Mouse (Mus musculus) layer of hippocampus, postnatal 14 days (tissue): ENCODE measurements at regions not wholly inside any gene's neighbourhood (a gene's known extent, or its start where the extent isn't known, plus 50 kb on each side); places are given as distances from the start of the nearest gene placed in this dataset.

Source experiments
- DNase-seq, 2 experiments: peaks; one replicate each; pipeline ENCODE4 v3.0.0; 2021 to 2022; ENCODE audit warnings: low spot score in 2 of 2, mixed read lengths in 1 of 2

DNA sequence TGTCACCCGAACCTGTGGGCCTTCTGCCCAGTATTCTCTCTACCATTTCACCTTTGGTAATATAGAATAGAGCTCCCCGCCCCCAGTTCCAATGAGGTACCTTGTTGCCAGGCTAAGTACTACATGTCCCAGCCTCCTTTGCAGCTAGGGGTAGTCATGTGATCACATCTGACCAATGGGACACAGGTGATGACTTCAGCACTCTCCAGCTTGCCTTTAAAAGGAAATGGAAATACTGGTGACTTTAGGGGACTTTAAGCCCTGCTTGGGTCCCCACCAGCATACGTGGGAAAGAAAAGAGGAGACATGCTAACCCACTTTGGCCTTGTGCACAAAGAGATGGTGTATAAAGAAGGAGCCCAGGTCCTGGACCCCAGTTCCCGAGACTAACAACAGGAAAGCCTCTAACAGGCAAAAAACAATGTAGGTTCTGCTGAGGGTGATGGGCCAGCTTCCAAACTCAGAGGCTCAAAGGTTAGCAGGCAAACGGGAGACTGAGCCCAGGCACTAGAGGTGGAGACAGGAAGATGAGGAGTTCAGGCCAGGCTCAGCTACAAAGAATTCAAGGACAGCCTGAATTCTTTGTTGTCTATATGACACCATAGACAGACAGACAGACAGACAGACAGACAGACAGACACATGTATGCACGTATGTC is 103.5 kb downstream of the 1700001O22Rik start:
- peak in 1 of 2 experiments; percentile 89 for DNase-seq

GRCm38 (mm10) chr2:30698758-30699535 is 104.1 kb downstream of the Cstad start:
- no peak for DNase-seq

- no peak for DNase-seq
Observed at GRCm38 (mm10) chr2:30697851-30698250, 103.0 kb downstream of the Cstad start.

DNA sequence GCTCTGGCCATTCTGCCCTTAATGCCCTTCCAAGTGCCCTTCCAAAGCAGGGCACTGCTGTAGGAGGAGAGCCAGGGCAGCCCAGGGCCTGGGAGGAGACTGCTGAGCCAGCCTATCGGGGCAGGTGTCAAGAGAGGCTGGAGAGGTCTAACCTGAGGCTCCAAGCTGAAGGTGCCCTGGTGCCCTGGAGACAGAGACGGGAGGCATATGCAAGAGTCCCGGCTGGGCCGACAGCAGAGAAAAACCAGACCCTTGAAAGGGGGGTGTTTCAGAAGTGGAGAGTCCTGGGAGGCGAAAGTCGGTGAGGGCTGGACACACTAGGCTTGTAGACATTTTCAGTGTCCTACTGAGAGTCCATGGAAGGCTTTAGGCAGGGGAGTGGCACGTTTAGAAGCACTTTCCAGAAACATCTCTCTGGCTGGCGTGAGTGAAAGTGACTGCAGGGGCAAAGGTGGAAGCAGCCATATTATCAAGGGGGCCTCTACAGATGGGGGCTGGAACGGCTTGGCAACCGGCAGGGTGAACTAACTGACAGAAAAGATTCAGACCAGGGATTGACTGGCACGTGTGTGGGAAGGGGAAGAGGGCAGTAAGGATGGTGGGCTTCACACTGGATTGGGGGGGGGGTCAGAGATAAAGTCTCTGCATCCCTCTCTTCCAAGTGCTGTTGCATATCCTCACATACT is 101.1 kb downstream of the Cstad start:
- no peak for DNase-seq

DNA sequence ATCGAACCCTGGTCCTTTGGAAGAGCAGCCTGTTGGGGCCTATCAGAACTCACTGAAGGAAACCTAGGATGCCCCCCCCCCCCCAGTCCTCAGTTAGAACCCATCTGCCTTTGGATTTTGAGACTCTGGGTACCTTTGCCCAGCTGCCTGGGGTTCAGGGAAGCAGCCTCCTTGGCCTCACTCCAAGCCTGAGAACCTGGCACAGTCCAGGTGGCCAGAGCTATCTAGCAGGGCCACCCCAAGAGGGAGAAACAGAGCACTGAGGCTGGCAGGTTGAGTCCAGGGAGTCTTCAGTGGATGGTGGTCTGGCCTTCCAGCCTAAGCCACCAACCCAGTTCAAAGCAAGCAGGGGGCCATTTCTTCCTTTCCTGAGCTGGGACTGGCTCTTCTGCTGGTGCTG is 100.2 kb downstream of the Cstad start:
- no peak for DNase-seq

GRCm38 (mm10) chr2:30693206-30694035 is 98.6 kb downstream of the Cstad start:
- DNase-seq = peak; percentile 81 to 83

- peak in 1 of 2 experiments; percentile 72 for DNase-seq
Observed at GRCm38 (mm10) chr2:30692561-30693205, 97.8 kb downstream of the Cstad start.

DNA sequence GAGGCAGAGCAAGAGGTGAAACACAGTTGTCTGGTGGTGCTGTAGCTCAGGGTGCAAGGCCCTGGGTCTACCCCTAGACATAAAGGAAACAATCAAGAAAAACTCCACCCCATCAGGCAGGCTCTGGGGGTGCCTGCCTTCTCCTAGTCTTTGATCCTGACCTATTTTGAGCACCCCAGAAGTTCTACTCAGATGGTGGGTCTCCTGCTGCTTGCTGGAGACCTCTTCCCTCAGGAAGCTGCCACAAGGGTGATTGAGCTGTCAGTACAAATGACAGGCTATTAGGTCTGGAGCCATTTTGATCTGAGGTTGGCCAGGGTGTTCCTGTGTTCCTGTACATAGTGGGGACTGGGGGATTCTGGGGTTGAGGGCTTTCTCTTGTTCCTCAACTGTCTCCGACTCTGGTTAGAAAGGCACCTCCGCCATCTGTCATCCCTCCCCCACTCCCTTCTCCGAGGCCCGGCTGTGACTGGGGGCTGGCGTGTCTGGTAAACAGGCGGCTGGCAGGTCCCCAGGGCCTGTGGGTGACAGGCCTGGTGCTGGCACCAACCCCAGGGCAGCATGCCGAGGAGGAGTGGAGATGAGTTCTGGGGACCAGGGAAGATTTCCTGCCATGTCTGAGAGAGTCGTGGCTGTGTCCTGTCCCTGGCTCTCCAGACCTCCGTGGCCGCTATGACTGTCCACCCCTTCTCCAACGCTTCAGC is 97.2 kb downstream of the Cstad start:
- peak; percentile 93 to 94 for DNase-seq

GRCm38 (mm10) chr2:30690925-30691856 is 96.4 kb downstream of the Cstad start:
- no peak for DNase-seq

GRCm38 (mm10) chr2:30690307-30690706 is 95.5 kb downstream of the Cstad start:
- DNase-seq = no peak

- DNase-seq = no peak
Observed at GRCm38 (mm10) chr2:30688402-30688801, 93.6 kb downstream of the Cstad start.

DNA sequence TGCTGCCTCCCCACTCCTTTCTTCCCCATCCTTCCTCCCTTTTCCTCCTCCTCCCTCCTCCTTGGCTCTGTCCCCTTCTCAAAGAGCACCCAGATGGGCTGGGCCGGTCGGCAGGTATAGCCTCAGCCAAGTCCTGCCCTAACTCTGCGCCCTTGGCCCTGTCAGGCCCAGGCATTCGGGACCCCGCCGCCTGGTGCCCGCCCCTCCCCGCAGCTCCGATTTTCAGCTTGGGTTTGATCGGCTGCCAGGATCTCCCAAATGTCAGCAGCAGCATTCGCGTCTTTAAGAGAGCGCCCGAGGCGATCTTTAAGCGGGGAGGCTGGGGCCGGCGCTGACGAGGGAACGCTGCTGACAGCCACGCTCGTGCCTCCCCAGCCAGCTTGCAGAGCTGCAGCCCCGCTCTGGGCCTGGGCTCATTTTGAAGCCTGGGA is 92.3 kb downstream of the Cstad start:
- peak; percentile 47 to 51 for DNase-seq

GRCm38 (mm10) chr2:30686359-30686758 is 91.5 kb downstream of the Cstad start:
- no peak for DNase-seq

- no peak for DNase-seq
Observed at GRCm38 (mm10) chr2:30685137-30685860, 90.5 kb downstream of the Cstad start.

DNA sequence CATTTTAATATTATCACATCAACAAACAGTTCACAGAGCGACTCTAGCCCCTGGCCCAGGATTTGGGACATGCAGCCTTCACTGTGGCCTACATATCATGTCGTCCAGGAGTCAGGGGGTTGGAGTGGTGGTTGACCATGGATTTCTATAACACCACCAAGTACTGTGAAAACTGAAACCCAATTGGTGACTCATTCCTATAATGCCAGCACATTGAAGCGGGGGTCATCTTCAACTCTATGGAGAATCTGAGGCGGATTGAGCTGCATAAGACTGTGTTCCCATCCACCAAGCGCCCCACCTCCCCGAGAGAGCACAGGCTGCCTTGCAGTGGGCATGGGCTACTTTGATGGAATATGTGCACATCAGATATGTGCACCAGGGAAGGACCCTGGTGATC is 89.6 kb downstream of the Cstad start:
- DNase-seq = no peak

DNA sequence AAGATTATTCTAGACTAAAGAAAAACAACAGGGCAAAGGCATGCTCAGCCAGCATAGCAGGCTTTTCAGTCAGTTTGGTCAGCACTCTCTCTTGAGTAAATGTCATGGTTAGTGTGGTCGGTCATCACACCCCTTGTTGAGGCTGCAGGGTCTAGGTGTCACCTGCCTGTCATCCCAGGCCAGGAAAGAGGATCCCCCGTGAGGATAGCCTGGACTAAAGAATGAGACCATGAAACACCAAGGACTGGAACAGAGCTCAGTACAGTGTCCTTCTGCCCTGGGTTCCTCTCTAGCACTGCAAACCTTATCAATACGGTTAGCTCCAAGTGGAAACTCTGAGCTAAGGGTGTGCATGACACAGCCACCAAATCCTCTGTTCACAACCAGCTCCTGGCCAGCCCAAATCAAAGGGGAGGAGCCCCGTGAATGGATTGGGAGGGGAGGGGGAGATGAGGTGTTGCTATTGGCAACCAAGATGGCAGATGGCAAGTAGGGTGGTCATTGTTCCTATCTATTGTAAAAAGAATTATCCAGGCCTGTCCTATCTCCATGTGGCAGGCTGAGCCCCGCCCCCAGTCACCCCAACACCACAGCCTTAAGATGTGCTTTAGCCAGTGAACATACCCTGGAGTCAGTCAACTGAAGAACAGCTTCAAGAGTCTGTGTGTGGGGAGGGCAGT is 87.4 kb downstream of the Cstad start:
- DNase-seq = no peak

GRCm38 (mm10) chr2:30681642-30682041 is 86.8 kb downstream of the Cstad start:
- DNase-seq = no peak

- DNase-seq = no peak
Observed at GRCm38 (mm10) chr2:30679041-30679440, 84.2 kb downstream of the Cstad start.
